16 mouse cellular contexts compared by ENCODE assay signal in the genomic region with DNA sequence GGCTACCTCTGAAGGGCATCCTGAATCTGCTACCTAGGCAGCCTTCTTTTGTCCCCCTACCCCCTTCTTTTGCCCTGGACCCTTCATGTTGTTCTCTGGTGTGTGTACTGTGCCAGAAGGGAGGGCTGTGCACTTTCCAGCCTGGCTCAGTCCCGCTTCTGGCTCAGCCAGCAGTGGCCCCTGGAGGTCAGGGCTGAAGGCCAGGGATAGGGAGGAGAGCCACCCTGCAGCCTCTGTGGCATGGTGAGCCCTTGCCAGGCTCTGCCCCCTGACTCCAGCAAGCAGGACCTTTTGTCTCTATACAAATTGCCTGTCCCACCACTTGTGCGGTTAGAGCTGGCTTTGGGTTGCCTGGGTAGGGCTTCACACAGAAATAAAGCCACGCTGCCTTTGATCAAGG.
"Had no signal": no experiment of that assay in that cellular context is flagged by ENCODE, and none has a peak within 500 bp of the region (broad histone marks: within the 10 kb centered on the region; RNA-seq: fewer than 3 reads in every experiment).

No protein-coding gene starts in this region.

- H3K4me2 ChIP-seq: limb, embryonic 12.5 days; liver, embryonic 13.5 days; lung, embryonic 15.5 days; neural tube, embryonic 13.5 days; stomach, embryonic 15.5 days had no signal

- H3K36me3 ChIP-seq: limb, embryonic 12.5 days; liver, embryonic 13.5 days; lung, embryonic 15.5 days; neural tube, embryonic 13.5 days; stomach, embryonic 15.5 days had no signal

- H3K4me3 ChIP-seq: left cerebral cortex, adult 2 months; limb, embryonic 12.5 days; liver, embryonic 13.5 days; lung, embryonic 15.5 days; megakaryocyte, embryonic 14.5 days; neural tube, embryonic 13.5 days; stomach, embryonic 15.5 days had no signal

- H3K27ac ChIP-seq: left cerebral cortex, adult 2 months; limb, embryonic 12.5 days; liver, embryonic 13.5 days; lung, embryonic 15.5 days; macrophage; neural tube, embryonic 13.5 days; stomach, embryonic 15.5 days had no signal

- H3K9me3 ChIP-seq: limb, embryonic 12.5 days; liver, embryonic 13.5 days; lung, embryonic 15.5 days; megakaryocyte, embryonic 14.5 days; neural tube, embryonic 13.5 days; stomach, embryonic 15.5 days had no signal

- H3K27me3 ChIP-seq: limb, embryonic 12.5 days; lung, embryonic 15.5 days; stomach, embryonic 15.5 days had no signal

- H3K9ac ChIP-seq: limb, embryonic 12.5 days; liver, embryonic 13.5 days; liver, postnatal 0 days; lung, embryonic 15.5 days; neural tube, embryonic 13.5 days; stomach, embryonic 15.5 days had no signal

- DNase-seq: kidney, postnatal 25 days; liver; liver, embryonic 13.5 days; liver, postnatal 0 days; lung, postnatal 14 days; midbrain, embryonic 14.5 days; right cerebral cortex, postnatal 14 days; thymus, adult 2 months; thymus, postnatal 25 days had no signal

- ATAC-seq: liver, postnatal 0 days had no signal
